Mouse (Mus musculus) induced T-regulatory cell, adult 2 months (primary cell): ENCODE results near the gene Cnot3.
A peak's percentile ranks its signal among the peaks of the same experiment; 100 is the strongest.
"Not testable (repeated sequence)": the region's sequence is repeated elsewhere in the genome, so short reads cannot be mapped to it uniquely, and the experiment has no call there.

Source experiments
- DNase-seq: peaks from one replicate; pipeline ENCODE4 v3.0.0-alpha.2; 2012; ENCODE audit warnings: low read depth

Gene Cnot3

DNA sequence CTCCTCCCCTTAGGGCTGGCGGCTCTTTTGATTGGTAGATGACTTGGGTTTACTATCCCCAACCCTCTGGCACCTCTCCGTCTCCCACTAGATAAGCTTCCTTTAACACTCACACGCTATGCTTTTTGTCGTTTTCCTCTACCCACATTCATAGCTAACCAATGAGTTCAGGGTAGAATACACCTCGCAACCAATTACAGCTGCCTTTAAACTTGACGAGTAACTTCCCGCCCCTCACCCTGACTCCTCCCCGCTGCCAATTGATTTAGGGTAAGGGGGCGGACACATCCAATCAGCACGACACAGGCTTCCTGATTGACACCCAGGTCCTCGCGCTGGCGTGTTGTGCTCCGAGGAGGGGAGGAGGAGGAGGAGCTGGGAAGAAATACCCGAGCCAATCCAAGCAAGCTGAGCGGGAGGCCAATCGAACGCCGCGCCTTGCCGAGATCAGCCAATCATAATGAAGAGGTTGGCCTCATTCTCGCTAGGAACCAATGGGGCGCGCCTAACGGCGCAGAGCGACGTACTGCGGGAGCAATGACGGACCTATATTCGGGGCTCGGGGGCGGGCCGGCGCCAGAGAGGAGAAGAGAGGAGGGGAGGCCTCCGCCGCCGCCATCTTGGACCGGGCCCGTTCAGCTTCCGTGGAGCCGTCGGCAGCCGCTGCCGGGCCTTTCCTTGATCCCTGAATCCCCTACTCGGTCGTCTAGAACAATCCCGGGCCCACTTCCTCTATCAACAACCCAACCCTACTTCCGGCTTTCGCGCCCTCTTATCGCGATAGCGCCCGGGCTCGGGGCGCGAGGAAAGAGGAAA, at the start of gene Cnot3:
TSS of gene Cnot3 (plus strand) at position 597 of the 816 bp plus-strand sequence.
- peak; percentile 99 for DNase-seq

DNA sequence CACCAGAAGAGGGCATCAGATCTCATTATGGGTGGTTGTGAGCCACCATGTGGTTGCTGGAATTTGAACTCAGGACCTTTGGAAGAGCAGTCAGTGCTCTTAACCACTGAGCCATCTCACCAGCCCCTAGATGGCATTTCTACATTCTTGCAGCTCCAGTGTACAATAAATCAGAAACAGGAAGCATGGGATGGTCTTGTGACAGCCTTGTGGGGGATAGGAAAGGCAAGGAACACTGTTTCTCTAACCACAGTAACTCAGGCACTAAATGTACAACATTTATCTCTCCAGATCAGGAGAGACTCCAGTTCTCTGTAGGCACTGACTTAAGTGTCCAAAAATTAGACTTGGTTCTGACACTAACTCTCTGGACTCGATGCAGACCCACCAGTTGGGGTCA, 47.3 kb upstream of the Cnot3 start:
- DNase-seq, result not testable (repeated sequence)

DNA sequence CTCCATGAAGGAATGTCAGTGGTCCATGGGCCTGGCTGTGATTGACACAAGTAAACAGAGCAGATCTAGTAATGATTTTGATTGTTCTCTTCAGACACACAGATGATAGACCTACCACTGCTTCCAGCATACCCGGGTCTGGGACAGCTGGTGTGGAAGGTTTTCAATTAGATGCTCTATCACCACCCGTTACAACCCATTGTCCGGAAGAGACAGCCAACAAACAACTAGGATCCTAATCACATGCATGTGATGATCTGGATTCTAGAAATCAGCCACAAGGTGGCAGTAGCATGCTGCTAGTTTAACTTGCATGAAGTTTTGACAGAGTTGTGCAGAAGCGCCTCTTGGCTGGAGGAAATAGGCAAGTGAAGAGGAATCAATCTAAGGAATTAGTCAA, 43.9 kb upstream of the Cnot3 start:
- peak; percentile 89 for DNase-seq

DNA sequence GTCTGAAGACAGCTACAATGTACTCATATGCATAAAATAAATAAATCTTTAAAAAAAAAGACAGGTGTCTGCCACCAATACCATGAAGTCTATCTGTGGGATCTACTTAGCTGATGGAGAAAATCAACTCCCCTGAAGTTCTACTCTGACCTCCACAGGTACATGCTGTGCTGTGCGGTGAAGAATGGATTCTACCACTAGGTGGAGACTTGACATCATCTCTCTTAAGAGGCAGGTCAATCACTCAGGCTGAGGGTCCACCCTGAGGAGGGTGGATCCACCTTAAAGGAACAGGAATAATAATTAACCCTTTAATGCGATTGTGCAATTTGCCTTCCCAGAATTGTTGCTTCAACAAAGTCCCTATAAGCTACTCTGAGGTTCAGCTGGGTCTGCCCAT, 38.3 kb upstream of the Cnot3 start:
- DNase-seq, result peak; percentile 61

DNA sequence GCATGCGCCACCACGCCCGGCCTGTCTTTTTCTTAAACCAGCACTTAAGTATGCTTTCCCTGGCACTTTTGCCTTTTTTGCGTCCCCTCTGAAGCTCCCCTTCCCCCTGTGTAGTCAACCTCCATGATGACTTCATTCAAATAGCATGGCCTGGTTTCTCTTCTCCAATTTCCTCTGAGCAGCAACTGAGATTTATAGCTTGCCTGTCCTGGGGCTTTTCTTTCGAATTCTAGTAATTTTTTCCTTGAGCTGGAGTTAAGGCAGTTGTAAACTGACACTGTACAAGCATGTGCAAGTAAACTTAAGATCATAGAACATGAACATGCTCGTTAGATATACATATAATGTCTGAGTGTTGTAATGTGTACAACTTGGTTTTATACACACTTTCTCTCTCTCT, 37.7 kb upstream of the Cnot3 start:
- DNase-seq, result no peak

DNA sequence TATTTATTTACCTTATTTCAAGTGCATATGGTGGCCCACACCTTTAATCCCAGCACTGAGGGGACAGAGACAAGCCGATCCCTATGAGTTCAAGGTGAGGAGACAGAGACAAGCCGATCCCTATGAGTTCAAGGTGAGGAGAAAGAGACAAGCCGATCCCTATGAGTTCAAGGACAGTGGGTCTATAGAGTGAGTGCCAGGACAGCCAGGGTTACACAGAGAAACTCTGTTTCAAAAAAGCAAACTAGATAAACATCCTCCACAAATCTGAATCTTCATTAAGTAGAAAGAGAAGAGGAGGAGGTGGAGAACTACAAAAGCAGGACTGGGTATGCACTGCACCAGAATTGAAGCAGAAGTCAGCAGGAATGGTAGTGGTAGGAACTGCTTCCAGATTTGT, 36.4 kb upstream of the Cnot3 start:
- DNase-seq, result no peak

- DNase-seq, result no peak
Observed at GRCm38 (mm10) chr7:3609082-3609481, 36.0 kb upstream of the Cnot3 start.

- DNase-seq, result no peak
Observed at GRCm38 (mm10) chr7:3610437-3610836, 34.6 kb upstream of the Cnot3 start.

GRCm38 (mm10) chr7:3611006-3611405, 34.1 kb upstream of the Cnot3 start:
- no peak for DNase-seq

DNA sequence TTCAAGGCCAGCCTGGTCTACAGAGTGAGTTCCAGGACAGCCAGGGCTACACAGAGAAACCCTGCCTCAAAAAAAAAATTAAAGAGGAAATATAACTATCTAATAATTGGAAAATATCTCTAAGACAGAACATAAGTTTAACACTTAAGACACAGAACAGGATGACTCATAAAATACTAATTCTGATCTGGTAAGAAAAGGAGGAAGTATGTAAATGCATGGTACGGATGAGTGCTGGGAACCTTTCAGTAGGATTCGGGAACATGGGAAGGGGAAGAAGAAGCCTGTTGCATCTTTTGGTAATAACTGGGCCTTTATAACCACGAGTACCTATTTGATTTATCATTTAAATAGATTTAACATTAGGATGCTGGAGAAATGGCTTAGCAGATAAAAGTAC, 31.0 kb upstream of the Cnot3 start:
- no peak for DNase-seq

- no peak for DNase-seq
Observed at GRCm38 (mm10) chr7:3616057-3616388, 29.0 kb upstream of the Cnot3 start, which contains the start of gene Oscar. Gene Oscar, minus strand, starts transcription at chr7:3616157.

DNA sequence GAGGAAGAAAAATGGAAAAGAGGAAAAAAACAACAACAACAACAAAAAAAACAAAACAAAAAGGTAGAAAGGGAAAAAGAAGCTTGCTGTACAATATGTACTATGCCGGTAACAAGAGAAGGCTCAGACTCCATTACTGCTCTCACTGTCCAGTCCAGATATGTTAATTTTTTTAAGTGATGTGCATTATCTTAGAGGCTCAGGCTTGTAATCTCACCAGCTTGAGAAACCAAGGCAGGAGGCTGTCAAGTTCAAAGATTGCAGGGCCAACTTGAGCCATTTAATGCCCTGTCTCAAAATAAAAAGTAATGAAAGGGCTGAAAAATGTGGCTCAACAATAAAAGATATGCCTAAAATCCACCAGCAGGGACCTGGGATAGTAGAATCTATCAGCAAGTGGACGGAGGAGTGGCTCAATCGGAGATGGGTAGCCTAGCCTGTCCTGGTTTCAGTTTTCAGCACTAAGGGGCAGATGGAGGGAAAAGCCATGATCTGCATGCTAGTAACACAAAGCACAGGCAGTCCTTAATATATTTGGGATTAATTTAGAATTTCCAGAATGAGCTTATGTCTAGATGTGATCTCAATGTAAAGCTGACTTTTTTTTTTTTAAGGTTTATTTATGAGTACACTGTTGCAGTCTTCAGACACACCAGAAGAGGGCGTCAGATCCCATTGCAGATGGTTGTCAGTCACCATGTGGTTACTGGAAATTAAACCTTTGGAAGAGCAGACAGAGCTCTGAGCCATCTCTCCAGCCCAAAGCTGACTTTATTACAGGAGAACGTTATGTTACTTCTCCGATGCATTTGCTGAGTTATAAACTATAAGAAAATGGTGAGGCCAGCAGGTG, 28.5 kb upstream of the Cnot3 start:
- no peak for DNase-seq

DNA sequence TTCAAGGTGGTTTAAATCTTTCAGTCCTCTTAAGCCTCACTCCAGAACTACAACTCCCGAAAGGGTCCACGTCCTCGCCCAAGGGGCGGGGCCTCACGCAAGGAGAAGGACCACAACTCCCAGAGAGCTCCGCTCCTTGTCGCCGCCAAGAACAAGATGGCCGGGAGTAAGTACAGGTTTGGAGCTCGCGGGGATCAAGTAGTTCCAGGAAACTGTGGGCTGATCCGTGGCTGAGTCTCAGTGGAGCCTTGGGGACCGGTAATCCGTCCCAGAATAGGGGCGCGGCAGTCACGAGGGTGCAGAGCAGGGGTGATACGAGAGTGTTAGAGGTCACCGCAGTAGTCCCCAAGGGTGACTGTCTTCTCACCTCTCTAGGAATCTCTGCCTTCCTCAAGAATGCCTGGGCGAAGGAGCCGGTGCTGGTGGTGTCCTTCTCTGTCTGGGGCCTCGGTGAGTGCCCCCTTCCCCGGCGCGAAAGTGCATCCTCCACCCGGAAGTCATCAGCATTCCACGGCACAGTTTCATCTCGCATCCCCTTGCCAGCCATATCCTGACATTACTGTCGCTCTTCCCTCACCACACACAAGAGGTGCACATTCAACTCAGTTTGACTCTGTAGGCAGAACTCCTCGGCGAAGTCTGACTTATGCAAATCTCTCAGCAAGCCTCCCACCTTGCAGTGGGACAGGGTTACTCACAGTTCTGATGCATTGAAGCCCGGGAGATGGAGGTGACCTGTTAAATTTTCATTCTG, 27.6 kb upstream of the Cnot3 start, which contains the start of gene Ndufa3:
TSS of gene Ndufa3 (plus strand) at position 132 of the 754 bp plus-strand sequence.
- DNase-seq, result peak; percentile 95

GRCm38 (mm10) chr7:3629030-3629429, 16.0 kb upstream of the Cnot3 start:
- no peak for DNase-seq

DNA sequence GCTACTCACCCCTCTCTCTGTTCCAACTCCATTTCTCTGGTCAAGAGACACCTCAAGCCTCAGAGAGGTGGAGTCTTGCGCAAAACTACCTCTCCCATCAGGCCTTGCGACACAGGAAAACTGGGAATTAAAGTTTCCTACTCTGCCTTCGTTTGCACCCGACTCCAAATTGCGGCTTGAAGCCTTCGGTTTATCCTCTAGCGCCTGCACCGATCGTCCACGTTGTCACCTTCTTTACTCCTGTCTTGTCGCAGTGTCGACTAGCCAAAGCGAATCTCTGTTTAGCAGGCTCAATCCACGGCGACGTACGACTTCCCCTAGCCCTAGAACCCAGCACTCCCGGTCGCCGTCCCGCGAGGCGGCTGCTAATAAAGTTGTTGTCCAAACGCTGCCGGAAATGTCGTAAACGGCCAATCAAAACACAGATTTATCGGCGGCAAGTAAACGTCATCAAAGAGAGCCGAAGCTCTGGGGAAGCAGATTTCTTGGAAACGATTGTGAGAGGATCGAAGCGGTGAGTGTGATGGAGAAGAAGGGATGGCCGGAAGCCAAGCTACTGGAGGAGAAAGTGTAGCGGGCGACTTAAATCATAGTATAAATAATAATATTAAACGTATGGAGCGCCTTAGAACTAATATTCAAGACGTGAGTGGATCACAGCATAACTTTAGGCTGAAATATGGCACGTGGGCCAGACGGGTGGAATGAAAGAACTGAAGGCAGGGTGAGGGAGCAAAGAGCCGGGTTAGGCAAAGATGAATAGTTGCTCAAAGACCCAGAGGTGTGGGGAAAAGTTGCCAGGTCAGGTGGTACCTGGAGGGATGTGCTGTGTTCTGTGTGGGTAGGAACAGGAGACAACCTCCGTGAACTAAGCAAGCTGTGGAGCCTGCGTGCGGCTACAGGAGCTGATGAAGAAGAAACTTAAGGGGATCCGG, 15.3 kb upstream of the Cnot3 start, which contains the start of the genes Tfpt and Prpf31:
TSS of gene Tfpt (minus strand) at position 387 of the 935 bp plus-strand sequence.
TSS of gene Prpf31 (plus strand) at position 443 of the 935 bp plus-strand sequence.
- peak; percentile 96 for DNase-seq

- DNase-seq, result no peak
Observed at GRCm38 (mm10) chr7:3630478-3630815, 14.6 kb upstream of the Cnot3 start.

DNA sequence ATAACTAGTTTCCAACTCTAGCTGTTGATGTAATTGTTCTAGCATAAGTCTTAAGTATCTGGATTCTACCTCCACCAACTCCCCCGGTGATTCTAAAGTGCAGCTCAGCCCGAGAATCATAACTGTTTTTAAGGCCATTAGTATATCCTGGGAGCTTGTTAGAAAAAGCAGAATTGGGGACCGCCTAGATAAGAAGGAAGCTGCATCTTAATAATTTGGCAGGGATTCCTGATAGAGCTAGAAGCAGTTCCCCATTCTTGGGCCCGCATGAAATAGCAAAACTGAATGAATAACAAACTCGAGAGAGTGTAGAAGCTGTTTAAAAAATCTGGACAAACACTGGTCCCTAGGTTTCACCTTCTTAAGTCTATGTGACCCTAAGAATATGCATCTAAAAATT, 1.7 kb upstream of the Cnot3 start:
- DNase-seq, result no peak

- no peak for DNase-seq
Observed at GRCm38 (mm10) chr7:3643843-3644242, 1.2 kb upstream of the Cnot3 start.

- DNase-seq, result no peak
Observed at GRCm38 (mm10) chr7:3644348-3644671, 758 bp upstream of the Cnot3 start.

DNA sequence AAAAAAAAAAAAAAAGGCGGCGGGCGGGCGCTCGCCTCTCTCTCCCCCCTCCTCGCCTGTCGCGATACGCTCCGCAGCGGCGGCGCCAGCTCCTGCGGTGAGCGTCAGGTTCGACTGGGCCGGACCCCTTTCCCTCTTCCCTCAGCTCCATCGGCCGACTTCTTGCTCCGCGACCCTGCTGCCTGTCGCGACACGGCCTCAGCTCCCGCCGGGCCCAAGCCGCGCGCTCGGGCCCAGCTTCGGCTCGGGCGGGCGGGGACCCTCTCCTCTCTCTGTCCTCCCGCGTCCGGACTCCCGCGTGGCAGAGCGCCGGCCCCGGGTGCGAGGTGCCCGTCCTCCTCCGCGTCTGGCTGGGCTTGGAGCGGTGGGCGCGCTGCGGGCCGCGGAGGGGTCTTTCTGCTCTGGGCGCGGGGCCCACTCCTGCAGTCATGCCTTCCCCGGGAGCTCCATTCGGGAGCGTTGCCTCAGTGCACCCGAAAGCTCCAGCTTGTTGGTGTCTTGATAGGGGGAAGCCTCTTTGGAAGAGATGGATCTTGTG, 489 bp downstream of the Cnot3 start:
- DNase-seq, result no peak

DNA sequence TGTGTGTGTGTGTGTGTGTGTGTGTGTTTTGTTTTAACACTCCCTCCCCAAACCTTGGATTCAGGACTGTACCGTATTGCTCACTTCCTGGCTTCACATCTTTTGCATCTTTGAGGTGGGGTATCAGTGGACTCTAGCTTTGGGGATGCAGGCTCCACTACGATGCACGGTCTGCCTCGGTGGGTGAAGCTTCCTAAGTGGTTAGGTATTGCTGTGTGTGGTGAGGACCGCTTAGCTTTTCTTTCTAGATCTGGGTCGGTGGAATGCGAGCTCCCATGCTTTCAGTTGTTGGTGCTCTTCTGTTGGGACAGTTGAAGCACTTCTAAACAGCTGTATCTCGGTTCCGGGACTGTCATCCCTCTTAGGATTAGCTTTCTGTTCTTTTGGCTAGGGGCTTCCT, 1.1 kb downstream of the Cnot3 start:
- peak; percentile 48 for DNase-seq
